Mouse (Mus musculus): ENCODE data around the gene Tnfrsf21. TPM values are rescaled to one million over a fixed set of nuclear protein-coding genes. Genes with fewer than 3 reads are reported as not detected.

Tnfrsf21 gene
- polyA plus RNA-seq, 1 experiment from 2014 or later: 11.8 TPM

DNA sequence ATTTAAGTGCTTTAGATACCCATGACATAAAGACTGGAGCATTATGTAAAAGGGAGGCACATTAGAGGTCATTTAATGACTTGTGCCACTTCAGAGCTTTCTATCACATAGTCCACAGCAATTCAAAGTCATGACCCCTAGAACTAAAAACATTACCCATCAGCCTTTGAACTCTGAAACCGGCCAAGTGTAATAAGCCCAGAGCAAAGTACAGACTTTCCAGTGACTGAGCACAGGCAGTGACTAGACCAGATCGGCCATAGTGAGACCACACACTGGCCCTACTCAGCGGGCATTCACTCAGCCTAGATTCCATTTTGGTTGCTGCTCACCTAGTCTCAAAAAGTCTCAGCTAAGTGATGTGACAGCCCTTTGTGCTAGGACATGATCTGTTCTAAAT, 89.8 kb downstream of the Tnfrsf21 start:
- ATAC-seq (replicated peaks; ENCODE audit: insufficient number of reproducible peaks, low FRiP score, low TSS enrichment): no peak
- H3K4me2 ChIP-seq: no peak overlapping the region
- no peaks in the 10 kb centered on the region for H3K9me3 ChIP-seq (replicated peaks; ENCODE audit: control insufficient read depth, low read length)
- no peak overlapping the region for H3K27ac ChIP-seq (ENCODE audit: low read depth, low read length)
- H3K36me3 ChIP-seq (ENCODE audit: control insufficient read depth, insufficient read depth, low read length): no peaks in the 10 kb centered on the region
- no peak overlapping the region for H3K9ac ChIP-seq (ENCODE audit: low read depth, low read length)
- H3K4me3 ChIP-seq (ENCODE audit: low read depth, low read length): no peak overlapping the region
- no peaks in the 10 kb centered on the region for H3K4me1 ChIP-seq (ENCODE audit: control insufficient read depth, insufficient read depth, low read length)
- 75% methylated on average over 3 of the region's 3 CpGs for WGBS (ENCODE audit: insufficient replicate concordance)
- no peaks in the 10 kb centered on the region for H3K27me3 ChIP-seq (ENCODE audit: control insufficient read depth, insufficient read depth, low read length)

DNA sequence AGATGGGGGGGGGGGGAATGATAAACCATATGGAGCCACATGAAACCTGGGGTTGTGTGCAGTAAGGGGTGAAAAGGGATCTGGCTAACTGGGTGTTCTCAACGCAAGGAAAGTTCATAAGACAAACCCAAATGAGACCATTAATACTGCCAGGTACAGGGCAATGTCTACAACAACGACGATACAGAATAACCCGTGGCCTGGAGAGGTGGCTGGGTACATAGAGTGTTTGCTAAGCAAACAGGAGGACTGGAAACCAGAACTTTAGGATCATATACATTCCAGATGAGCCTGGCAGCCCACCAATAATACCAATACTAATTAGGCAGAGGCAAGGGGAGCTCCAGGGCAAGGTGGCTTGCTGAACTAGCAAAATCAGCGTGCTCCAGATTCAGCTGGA, 91.0 kb downstream of the Tnfrsf21 start:
- Histone ChIP-seq H3K27ac (ENCODE audit: low read depth, low read length) (no peak overlapping the region), H3K4me2 (no peak overlapping the region), H3K4me3 (ENCODE audit: low read depth, low read length) (no peak overlapping the region), H3K9me3 (replicated peaks; ENCODE audit: control insufficient read depth, low read length) (no peaks in the 10 kb centered on the region), H3K36me3 (ENCODE audit: control insufficient read depth, insufficient read depth, low read length) (no peaks in the 10 kb centered on the region), H3K9ac (ENCODE audit: low read depth, low read length) (no peak overlapping the region), H3K4me1 (ENCODE audit: control insufficient read depth, insufficient read depth, low read length) (no peaks in the 10 kb centered on the region), H3K27me3 (ENCODE audit: control insufficient read depth, insufficient read depth, low read length) (no peaks in the 10 kb centered on the region)
- WGBS (ENCODE audit: insufficient replicate concordance): 82% methylated on average over 5 of the region's 5 CpGs
- ATAC-seq (replicated peaks; ENCODE audit: insufficient number of reproducible peaks, low FRiP score, low TSS enrichment): no peak

DNA sequence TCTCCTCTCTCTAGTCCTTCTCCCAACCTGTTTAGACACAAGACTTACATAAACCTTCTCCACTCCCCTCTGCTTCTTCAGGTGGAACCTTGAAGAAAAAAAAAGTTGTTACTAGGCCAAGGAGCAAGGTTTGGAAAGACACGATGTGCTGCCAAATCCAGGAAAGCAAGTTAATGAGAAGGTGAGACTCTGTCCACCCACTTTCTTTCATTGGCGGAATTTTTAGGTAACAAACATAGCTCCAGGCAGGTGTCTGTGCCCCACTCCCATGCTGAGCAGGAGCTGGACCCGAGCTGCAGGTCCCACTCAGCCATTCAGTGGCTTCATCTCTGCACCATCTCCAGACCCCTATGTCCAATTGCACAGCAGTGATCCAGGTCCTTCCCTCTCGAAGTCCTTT, 93.1 kb downstream of the Tnfrsf21 start:
- Histone ChIP-seq H3K27ac (ENCODE audit: low read depth, low read length) (no peak overlapping the region), H3K4me1 (ENCODE audit: control insufficient read depth, insufficient read depth, low read length) (no peaks in the 10 kb centered on the region), H3K9ac (ENCODE audit: low read depth, low read length) (no peak overlapping the region), H3K36me3 (ENCODE audit: control insufficient read depth, insufficient read depth, low read length) (no peaks in the 10 kb centered on the region), H3K4me3 (ENCODE audit: low read depth, low read length) (no peak overlapping the region), H3K4me2 (no peak overlapping the region), H3K9me3 (replicated peaks; ENCODE audit: control insufficient read depth, low read length) (no peaks in the 10 kb centered on the region), H3K27me3 (ENCODE audit: control insufficient read depth, insufficient read depth, low read length) (no peaks in the 10 kb centered on the region)
- WGBS (ENCODE audit: insufficient replicate concordance): 75% methylated on average over 4 of the region's 4 CpGs
- ATAC-seq (replicated peaks; ENCODE audit: insufficient number of reproducible peaks, low FRiP score, low TSS enrichment): no peak

DNA sequence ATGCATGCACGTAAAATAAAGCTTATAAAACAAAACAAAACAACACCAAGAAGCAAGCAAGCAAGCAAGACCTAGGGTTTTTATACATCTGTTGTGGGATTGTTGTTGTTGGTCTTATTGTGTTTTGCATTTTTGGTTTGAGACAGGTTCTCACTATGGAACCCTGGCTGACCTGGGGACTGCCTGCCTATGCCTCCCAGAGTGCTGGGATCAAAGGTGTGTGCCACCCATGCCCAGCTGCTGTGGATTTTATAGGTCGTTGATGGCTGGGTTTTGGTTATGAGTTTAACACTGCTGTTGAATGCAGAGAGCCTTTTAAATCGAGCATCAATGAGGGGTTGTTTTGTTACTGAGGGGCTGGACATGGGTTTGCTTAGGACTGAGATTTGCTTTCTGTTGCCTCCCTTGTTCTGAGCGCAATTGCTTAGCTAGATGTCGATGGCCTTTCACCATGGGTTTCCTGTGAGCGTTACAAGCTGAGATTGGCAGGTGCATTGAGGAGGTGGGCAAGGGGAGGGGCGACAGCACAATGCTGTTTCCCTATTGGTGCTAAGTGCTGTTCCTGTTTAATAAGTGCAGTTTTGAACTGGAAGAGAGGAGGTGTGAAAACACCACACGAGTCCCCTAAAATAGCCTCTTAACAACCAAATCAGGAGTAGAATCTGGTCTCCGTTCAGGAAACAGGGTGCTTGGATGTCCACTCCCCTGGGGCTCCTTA, 94.0 kb downstream of the Tnfrsf21 start:
- Histone ChIP-seq H3K27me3 (ENCODE audit: control insufficient read depth, insufficient read depth, low read length) (no peaks in the 10 kb centered on the region), H3K27ac (ENCODE audit: low read depth, low read length) (no peak overlapping the region), H3K4me2 (no peak overlapping the region), H3K4me3 (ENCODE audit: low read depth, low read length) (no peak overlapping the region), H3K9ac (ENCODE audit: low read depth, low read length) (no peak overlapping the region), H3K36me3 (ENCODE audit: control insufficient read depth, insufficient read depth, low read length) (no peaks in the 10 kb centered on the region), H3K4me1 (ENCODE audit: control insufficient read depth, insufficient read depth, low read length) (no peaks in the 10 kb centered on the region), H3K9me3 (replicated peaks; ENCODE audit: control insufficient read depth, low read length) (no peaks in the 10 kb centered on the region)
- 73% methylated on average over 9 of the region's 9 CpGs for WGBS (ENCODE audit: insufficient replicate concordance)
- ATAC-seq (replicated peaks; ENCODE audit: insufficient number of reproducible peaks, low FRiP score, low TSS enrichment): no peak

DNA sequence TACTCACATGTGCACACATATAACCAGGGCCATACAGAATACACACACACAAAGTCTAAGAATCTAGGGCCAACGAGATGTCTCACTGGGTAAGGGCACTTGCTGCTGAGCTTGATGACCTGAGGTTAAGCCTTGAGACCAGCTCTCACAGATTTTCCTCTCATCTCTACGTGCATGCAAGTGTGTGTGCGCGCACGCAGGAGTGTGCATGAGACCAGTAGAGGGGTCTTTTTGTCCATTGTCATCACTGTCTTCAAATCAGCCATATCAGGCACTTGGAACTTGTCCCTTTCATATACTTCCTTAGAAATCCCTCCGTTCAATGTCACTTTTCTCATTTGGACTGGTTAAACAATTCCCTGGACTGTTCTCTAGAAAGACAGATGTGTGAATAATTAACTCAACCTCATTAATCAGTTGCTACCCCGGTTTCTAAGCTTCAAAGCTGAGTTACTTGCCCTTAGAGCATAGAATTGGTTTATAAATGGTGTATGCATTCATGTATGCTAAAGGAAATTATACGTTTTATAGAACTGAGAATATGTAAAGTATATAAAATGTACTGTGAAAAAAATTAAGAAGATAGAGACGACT, 97.1 kb downstream of the Tnfrsf21 start:
- no peaks in the 10 kb centered on the region for H3K4me1 ChIP-seq (ENCODE audit: control insufficient read depth, insufficient read depth, low read length)
- no peaks in the 10 kb centered on the region for H3K9me3 ChIP-seq (replicated peaks; ENCODE audit: control insufficient read depth, low read length)
- H3K4me2 ChIP-seq: no peak overlapping the region
- no peak for ATAC-seq (replicated peaks; ENCODE audit: insufficient number of reproducible peaks, low FRiP score, low TSS enrichment)
- H3K4me3 ChIP-seq (ENCODE audit: low read depth, low read length): no peak overlapping the region
- no peaks in the 10 kb centered on the region for H3K27me3 ChIP-seq (ENCODE audit: control insufficient read depth, insufficient read depth, low read length)
- WGBS (ENCODE audit: insufficient replicate concordance): 77% methylated on average over 9 of the region's 9 CpGs
- no peak overlapping the region for H3K27ac ChIP-seq (ENCODE audit: low read depth, low read length)
- H3K9ac ChIP-seq (ENCODE audit: low read depth, low read length): no peak overlapping the region
- no peaks in the 10 kb centered on the region for H3K36me3 ChIP-seq (ENCODE audit: control insufficient read depth, insufficient read depth, low read length)

DNA sequence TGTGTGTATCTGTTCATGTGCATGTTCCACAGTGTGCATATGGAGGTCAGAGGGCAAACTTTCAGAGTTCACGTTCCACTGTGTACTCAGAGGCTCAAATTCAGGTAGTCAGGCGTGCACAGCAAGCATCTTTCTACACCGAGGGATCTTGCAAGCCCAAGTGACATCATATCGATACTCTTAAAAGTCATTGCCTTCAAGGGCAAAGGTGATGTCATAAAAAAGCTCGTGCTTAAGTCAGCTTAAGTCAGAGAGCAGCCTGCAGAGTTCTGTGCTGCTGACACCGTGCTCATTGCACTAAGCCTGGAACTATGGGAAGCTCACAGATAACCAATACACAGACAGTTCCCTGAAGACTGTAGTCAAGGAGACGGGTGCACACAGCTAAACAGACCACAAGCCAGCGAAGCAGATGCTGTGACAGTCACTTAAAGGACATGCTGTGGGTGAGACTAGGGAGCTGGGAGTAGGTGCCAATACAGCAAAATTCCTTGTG, 97.8 kb downstream of the Tnfrsf21 start:
- Histone ChIP-seq H3K4me1 (ENCODE audit: control insufficient read depth, insufficient read depth, low read length) (no peaks in the 10 kb centered on the region), H3K4me2 (no peak overlapping the region), H3K9me3 (replicated peaks; ENCODE audit: control insufficient read depth, low read length) (no peaks in the 10 kb centered on the region), H3K27me3 (ENCODE audit: control insufficient read depth, insufficient read depth, low read length) (no peaks in the 10 kb centered on the region), H3K4me3 (ENCODE audit: low read depth, low read length) (no peak overlapping the region), H3K27ac (ENCODE audit: low read depth, low read length) (no peak overlapping the region), H3K36me3 (ENCODE audit: control insufficient read depth, insufficient read depth, low read length) (no peaks in the 10 kb centered on the region), H3K9ac (ENCODE audit: low read depth, low read length) (no peak overlapping the region)
- 62% methylated on average over 8 of the region's 8 CpGs for WGBS (ENCODE audit: insufficient replicate concordance)
- ATAC-seq (replicated peaks; ENCODE audit: insufficient number of reproducible peaks, low FRiP score, low TSS enrichment): no peak

DNA sequence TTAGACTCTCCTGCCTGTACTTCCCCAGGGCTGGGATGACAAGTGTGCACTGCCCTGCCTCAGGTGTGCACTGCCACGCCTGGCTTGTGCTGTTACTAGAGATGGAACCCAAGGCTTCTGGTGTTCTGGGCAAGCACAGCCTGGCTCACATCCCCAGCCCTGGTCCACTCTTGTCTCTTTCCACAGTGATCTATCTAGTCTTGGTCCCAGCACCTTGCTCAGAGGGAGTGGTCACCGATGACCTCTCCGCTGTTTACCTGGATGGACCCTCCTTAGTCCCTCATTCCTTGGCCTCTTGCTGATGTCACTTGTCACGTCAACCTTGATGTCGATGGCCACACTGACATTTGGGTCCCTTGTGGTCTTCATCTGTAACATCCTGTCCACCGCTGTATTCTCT, 98.6 kb downstream of the Tnfrsf21 start:
- H3K9ac ChIP-seq (ENCODE audit: low read depth, low read length): no peak overlapping the region
- H3K36me3 ChIP-seq (ENCODE audit: control insufficient read depth, insufficient read depth, low read length): no peaks in the 10 kb centered on the region
- H3K27me3 ChIP-seq (ENCODE audit: control insufficient read depth, insufficient read depth, low read length): no peaks in the 10 kb centered on the region
- ATAC-seq (replicated peaks; ENCODE audit: insufficient number of reproducible peaks, low FRiP score, low TSS enrichment): no peak
- no peaks in the 10 kb centered on the region for H3K4me1 ChIP-seq (ENCODE audit: control insufficient read depth, insufficient read depth, low read length)
- H3K4me2 ChIP-seq: no peak overlapping the region
- no peaks in the 10 kb centered on the region for H3K9me3 ChIP-seq (replicated peaks; ENCODE audit: control insufficient read depth, low read length)
- 92% methylated on average over 6 of the region's 6 CpGs for WGBS (ENCODE audit: insufficient replicate concordance)
- H3K27ac ChIP-seq (ENCODE audit: low read depth, low read length): no peak overlapping the region
- H3K4me3 ChIP-seq (ENCODE audit: low read depth, low read length): no peak overlapping the region

DNA sequence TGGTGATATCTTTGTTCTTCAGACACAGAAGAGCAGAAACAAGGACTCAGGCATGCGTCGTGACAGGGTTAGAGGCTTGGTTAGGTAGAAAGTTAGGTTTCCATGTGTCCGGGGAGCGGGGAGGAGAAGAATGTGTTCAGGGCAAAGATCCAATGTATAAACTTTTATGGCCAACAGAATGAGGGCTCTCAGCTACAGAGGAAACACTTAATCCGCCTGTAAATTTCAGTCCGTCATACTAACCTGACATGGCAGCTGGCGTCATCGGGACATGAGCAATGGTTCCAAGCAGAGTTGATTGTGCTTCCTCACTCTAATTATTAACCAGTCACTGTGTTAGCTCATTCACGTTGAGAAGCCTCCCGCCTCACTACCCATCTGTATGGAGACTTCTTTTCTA, 100.4 kb downstream of the Tnfrsf21 start:
- 81% methylated on average over 10 of the region's 10 CpGs for WGBS (ENCODE audit: insufficient replicate concordance)
- no peaks in the 10 kb centered on the region for H3K4me1 ChIP-seq (ENCODE audit: control insufficient read depth, insufficient read depth, low read length)
- H3K4me3 ChIP-seq (ENCODE audit: low read depth, low read length): no peak overlapping the region
- no peak for ATAC-seq (replicated peaks; ENCODE audit: insufficient number of reproducible peaks, low FRiP score, low TSS enrichment)
- no peaks in the 10 kb centered on the region for H3K27me3 ChIP-seq (ENCODE audit: control insufficient read depth, insufficient read depth, low read length)
- no peaks in the 10 kb centered on the region for H3K9me3 ChIP-seq (replicated peaks; ENCODE audit: control insufficient read depth, low read length)
- H3K36me3 ChIP-seq (ENCODE audit: control insufficient read depth, insufficient read depth, low read length): no peaks in the 10 kb centered on the region
- H3K4me2 ChIP-seq: no peak overlapping the region
- no peak overlapping the region for H3K27ac ChIP-seq (ENCODE audit: low read depth, low read length)
- no peak overlapping the region for H3K9ac ChIP-seq (ENCODE audit: low read depth, low read length)

DNA sequence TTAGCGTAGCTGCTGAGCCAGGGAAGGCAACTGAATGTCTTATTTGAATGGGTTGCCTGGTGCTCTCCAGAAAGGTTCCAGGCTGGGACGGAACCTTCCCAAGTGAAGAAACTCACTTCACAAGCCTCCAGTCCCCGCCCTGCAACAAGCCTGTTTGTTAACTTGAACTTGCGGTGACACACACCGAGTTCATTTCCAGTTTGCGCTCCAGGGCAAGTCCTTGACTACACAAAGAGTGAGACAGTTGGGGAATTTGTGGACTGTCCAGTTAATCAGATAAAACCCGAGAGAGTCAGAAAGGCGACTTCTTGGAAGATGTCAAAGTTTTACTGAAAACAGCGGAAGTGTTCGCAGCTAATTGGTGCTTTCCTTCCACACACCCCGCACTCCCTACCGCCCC, 103.1 kb downstream of the Tnfrsf21 start:
- Histone ChIP-seq H3K4me2 (no peak overlapping the region), H3K9me3 (replicated peaks; ENCODE audit: control insufficient read depth, low read length) (no peaks in the 10 kb centered on the region), H3K9ac (ENCODE audit: low read depth, low read length) (no peak overlapping the region), H3K4me3 (ENCODE audit: low read depth, low read length) (no peak overlapping the region), H3K27ac (ENCODE audit: low read depth, low read length) (no peak overlapping the region), H3K27me3 (ENCODE audit: control insufficient read depth, insufficient read depth, low read length) (no peaks in the 10 kb centered on the region), H3K36me3 (ENCODE audit: control insufficient read depth, insufficient read depth, low read length) (no peaks in the 10 kb centered on the region), H3K4me1 (ENCODE audit: control insufficient read depth, insufficient read depth, low read length) (no peaks in the 10 kb centered on the region)
- ATAC-seq (replicated peaks; ENCODE audit: insufficient number of reproducible peaks, low FRiP score, low TSS enrichment): no peak
- 71% methylated on average over 12 of the region's 12 CpGs for WGBS (ENCODE audit: insufficient replicate concordance)
